Mouse (Mus musculus): Measurements from ENCODE around the gene Ppm1h. TPM values are rescaled to one million over a fixed set of nuclear protein-coding genes. Genes with fewer than 3 reads are reported as not detected.

The Ppm1h gene
- polyA plus RNA-seq, 1 experiment from 2014 or later: 10.4 TPM

DNA sequence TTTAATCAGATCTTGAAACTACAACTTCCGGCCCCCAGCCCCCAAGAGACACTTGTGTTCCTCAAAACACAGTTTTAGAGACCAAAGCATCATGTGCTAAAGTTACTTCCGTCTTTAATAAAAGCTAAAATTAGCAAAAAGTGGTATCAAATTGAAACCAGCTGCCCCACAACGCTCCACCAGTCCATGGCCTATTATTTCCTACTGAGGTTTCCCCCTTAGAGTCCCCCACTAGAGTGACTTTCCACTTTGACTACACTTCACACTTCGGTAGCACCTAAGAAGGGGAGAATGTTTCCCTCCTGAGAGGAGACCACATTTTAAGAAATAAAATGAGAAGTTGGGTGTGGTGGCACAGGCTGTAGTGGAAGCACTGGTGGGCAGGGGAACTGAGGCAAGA is 58.3 kb downstream of the Ppm1h start:
- H3K9ac ChIP-seq (replicated peaks; ENCODE audit: low read depth): no peak overlapping the region
- DNase-seq (ENCODE audit: low spot score): no peak
- H3K4me1 ChIP-seq (ENCODE audit: insufficient read depth, low read depth, low read length): no peaks in the 10 kb centered on the region
- ATAC-seq: no peak
- no peaks in the 10 kb centered on the region for H3K9me3 ChIP-seq (ENCODE audit: low read length)
- 71% methylated on average over 4 of the region's 4 CpGs for whole genome bisulfite sequencing
- TF ChIP-seq EP300 (IDR thresholded peaks at IDR 0.05) (no peak), CTCF (IDR thresholded peaks at IDR 0.05) (no peak)
- H3K36me3 ChIP-seq (ENCODE audit: insufficient read depth, low read length): no peaks in the 10 kb centered on the region
- no peaks in the 10 kb centered on the region for H3K27me3 ChIP-seq (replicated peaks; ENCODE audit: insufficient read depth, low read length)
- no peak overlapping the region for H3K4me2 ChIP-seq (replicated peaks; ENCODE audit: low read depth, low read length)
- no peak overlapping the region for H3K27ac ChIP-seq (ENCODE audit: low read length)
- no peak overlapping the region for H3K4me3 ChIP-seq (ENCODE audit: low read depth, low read length)

DNA sequence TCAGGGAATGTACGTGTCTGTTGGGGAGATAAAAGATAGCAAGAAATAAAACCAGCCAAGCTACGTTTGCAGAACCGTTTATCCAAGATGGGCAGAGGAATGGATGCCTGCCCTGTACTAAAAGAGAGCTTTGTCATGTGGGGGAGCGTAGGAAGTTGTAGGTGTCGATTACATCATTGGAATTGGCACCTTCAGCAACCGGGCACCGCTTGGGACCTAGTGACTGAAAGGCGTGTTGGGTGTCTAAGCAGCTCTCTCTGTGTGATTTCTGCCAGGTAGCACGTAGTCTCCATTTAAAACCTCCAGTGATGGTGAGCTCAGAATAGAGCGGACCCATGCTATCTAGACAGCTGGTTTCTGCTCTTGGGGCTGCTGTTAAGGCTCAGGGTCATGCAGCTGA is 60.0 kb downstream of the Ppm1h start:
- Histone ChIP-seq H3K9ac (replicated peaks; ENCODE audit: low read depth) (no peak overlapping the region), H3K4me3 (ENCODE audit: low read depth, low read length) (no peak overlapping the region), H3K9me3 (ENCODE audit: low read length) (no peaks in the 10 kb centered on the region), H3K27me3 (replicated peaks; ENCODE audit: insufficient read depth, low read length) (no peaks in the 10 kb centered on the region), H3K4me1 (ENCODE audit: insufficient read depth, low read depth, low read length) (no peaks in the 10 kb centered on the region), H3K27ac (ENCODE audit: low read length) (no peak overlapping the region), H3K36me3 (ENCODE audit: insufficient read depth, low read length) (no peaks in the 10 kb centered on the region), H3K4me2 (replicated peaks; ENCODE audit: low read depth, low read length) (no peak overlapping the region)
- ATAC-seq (no peak), DNase-seq (ENCODE audit: low spot score) (no peak)
- WGBS: 71% methylated on average over 10 of the region's 10 CpGs
- TF ChIP-seq EP300 (IDR thresholded peaks at IDR 0.05) (no peak), CTCF (IDR thresholded peaks at IDR 0.05) (no peak)

DNA sequence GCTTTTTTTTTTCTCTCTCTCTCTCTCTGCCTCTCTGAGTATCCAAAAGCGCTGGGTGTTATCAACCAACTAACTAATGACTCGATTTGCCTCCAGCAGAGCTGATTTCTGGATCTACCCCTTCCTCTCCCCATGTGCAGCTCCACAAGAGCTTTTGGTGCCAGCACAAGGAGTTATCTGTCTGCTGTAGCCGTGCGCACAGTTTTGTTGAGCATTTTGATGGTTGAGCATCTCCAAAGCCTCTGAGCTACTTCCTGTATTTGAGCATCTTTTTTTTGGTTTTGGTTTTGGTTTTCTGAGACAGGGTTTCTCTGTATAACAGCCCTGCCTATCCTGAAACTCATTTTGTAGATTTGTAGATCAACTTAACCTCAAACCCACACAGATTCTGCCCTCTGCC is 60.5 kb downstream of the Ppm1h start:
- no peak for TF ChIP-seq CTCF (IDR thresholded peaks at IDR 0.05)
- no peak for TF ChIP-seq EP300 (IDR thresholded peaks at IDR 0.05)
- Histone ChIP-seq H3K27me3 (replicated peaks; ENCODE audit: insufficient read depth, low read length) (no peaks in the 10 kb centered on the region), H3K4me3 (ENCODE audit: low read depth, low read length) (no peak overlapping the region), H3K36me3 (ENCODE audit: insufficient read depth, low read length) (no peaks in the 10 kb centered on the region), H3K9me3 (ENCODE audit: low read length) (no peaks in the 10 kb centered on the region), H3K27ac (ENCODE audit: low read length) (no peak overlapping the region), H3K4me1 (ENCODE audit: insufficient read depth, low read depth, low read length) (no peaks in the 10 kb centered on the region), H3K9ac (replicated peaks; ENCODE audit: low read depth) (no peak overlapping the region), H3K4me2 (replicated peaks; ENCODE audit: low read depth, low read length) (no peak overlapping the region)
- DNase-seq (ENCODE audit: low spot score) (no peak), ATAC-seq (no peak)
- 81% methylated on average over 4 of the region's 4 CpGs for WGBS

DNA sequence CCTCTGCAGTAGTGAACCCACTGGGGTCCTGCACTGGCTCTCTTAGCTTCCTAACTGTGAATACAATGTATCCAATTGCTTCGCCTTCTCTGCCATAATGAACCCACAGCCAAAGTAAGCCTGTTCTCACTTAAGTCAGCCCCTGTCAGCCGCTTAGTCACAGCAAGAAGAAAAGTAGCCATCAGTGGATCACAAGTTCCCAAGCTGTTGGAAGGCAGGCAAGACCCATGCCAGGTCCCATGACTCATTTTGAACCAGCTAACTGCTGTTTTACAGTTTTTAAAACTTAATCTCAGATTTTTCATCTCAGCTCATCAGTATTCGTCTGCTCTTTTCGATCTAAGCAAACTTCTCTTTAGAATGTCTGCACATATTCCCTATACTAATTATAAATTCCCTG is 61.6 kb downstream of the Ppm1h start:
- Histone ChIP-seq H3K4me1 (ENCODE audit: insufficient read depth, low read depth, low read length) (no peaks in the 10 kb centered on the region), H3K36me3 (ENCODE audit: insufficient read depth, low read length) (no peaks in the 10 kb centered on the region), H3K9me3 (ENCODE audit: low read length) (no peaks in the 10 kb centered on the region), H3K27ac (ENCODE audit: low read length) (no peak overlapping the region), H3K27me3 (replicated peaks; ENCODE audit: insufficient read depth, low read length) (no peaks in the 10 kb centered on the region), H3K9ac (replicated peaks; ENCODE audit: low read depth) (no peak overlapping the region), H3K4me3 (ENCODE audit: low read depth, low read length) (no peak overlapping the region), H3K4me2 (replicated peaks; ENCODE audit: low read depth, low read length) (no peak overlapping the region)
- DNase-seq (ENCODE audit: low spot score): no peak
- ATAC-seq: no peak
- TF ChIP-seq CTCF (IDR thresholded peaks at IDR 0.05) (no peak), EP300 (IDR thresholded peaks at IDR 0.05) (no peak)
- WGBS: 86% methylated on average over 4 of the region's 4 CpGs

DNA sequence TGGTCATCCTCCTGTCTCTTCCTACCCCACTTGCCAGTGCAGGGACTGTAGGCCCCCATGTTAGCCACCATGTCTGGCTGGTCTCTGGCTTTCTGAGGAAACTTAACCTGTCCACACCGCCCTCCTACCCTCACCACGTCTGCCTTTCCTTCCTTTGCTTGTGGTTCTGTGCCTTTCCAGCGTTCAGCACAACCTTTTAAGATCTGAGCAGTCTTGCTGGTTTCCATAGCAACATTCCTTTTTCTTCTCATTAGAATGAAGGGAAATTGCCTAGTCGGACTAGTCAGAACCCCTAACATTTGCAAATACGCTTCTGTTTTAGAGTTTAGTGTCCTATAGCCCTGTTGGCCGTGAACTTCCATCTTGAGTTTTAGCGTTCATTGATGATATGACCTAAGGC is 62.6 kb downstream of the Ppm1h start:
- no peak for ATAC-seq
- Histone ChIP-seq H3K9ac (replicated peaks; ENCODE audit: low read depth) (no peak overlapping the region), H3K27me3 (replicated peaks; ENCODE audit: insufficient read depth, low read length) (no peaks in the 10 kb centered on the region), H3K27ac (ENCODE audit: low read length) (no peak overlapping the region), H3K4me1 (ENCODE audit: insufficient read depth, low read depth, low read length) (no peaks in the 10 kb centered on the region), H3K9me3 (ENCODE audit: low read length) (no peaks in the 10 kb centered on the region), H3K36me3 (ENCODE audit: insufficient read depth, low read length) (no peaks in the 10 kb centered on the region), H3K4me3 (ENCODE audit: low read depth, low read length) (no peak overlapping the region), H3K4me2 (replicated peaks; ENCODE audit: low read depth, low read length) (no peak overlapping the region)
- no peak for DNase-seq (ENCODE audit: low spot score)
- TF ChIP-seq EP300 (IDR thresholded peaks at IDR 0.05) (no peak), CTCF (IDR thresholded peaks at IDR 0.05) (no peak)
- 77% methylated on average over 7 of the region's 7 CpGs for WGBS

DNA sequence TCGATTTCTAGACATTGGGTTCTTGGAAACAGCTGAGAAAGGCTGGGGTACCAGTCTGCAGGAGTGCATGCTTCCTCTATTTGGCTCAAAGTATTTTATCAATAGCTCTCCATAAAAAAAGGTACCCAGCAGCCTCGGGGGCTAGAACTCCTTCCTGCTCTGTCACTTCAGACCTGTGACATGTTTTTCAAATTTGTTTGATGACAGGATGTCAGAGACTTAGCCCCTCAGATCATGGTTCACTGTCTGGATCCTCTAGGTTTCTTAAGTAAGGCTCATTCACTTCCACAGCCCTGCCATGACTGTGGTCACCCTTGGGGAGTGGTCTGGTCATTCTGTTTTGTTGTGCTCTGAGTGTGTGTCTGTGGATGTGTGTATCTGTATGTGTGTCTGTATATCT is 63.6 kb downstream of the Ppm1h start:
- Histone ChIP-seq H3K27ac (ENCODE audit: low read length) (no peak overlapping the region), H3K4me1 (ENCODE audit: insufficient read depth, low read depth, low read length) (no peaks in the 10 kb centered on the region), H3K4me2 (replicated peaks; ENCODE audit: low read depth, low read length) (no peak overlapping the region), H3K36me3 (ENCODE audit: insufficient read depth, low read length) (no peaks in the 10 kb centered on the region), H3K27me3 (replicated peaks; ENCODE audit: insufficient read depth, low read length) (no peaks in the 10 kb centered on the region), H3K4me3 (ENCODE audit: low read depth, low read length) (no peak overlapping the region), H3K9ac (replicated peaks; ENCODE audit: low read depth) (no peak overlapping the region), H3K9me3 (ENCODE audit: low read length) (no peaks in the 10 kb centered on the region)
- TF ChIP-seq CTCF (IDR thresholded peaks at IDR 0.05): no peak
- no peak for TF ChIP-seq EP300 (IDR thresholded peaks at IDR 0.05)
- DNase-seq (ENCODE audit: low spot score) (no peak), ATAC-seq (no peak)
- WGBS: 57% methylated on average over 2 of the region's 2 CpGs

DNA sequence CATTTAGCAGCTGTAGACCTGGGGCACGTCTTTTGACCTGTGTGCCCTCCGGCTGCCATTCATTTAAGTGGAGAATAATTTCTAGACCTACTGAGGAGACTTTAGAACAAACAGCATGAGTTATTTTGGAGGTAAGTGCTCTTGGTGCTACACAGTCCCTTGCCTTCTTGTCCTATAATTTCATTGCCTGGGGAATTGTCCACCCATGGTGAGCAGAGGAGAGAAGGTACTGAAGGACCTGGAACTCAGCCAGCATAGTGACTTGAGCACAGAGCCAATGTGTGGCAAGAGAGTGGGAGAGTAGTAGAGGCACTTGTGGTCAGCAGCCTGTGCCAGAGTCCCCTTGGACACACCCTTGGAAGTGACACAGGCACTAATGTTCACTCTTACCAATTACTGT is 64.8 kb downstream of the Ppm1h start:
- peak; percentile 33 for ATAC-seq
- peak; percentile 27 for DNase-seq (ENCODE audit: low spot score)
- no peaks in the 10 kb centered on the region for H3K27me3 ChIP-seq (replicated peaks; ENCODE audit: insufficient read depth, low read length)
- WGBS: 88% methylated on average over 2 of the region's 2 CpGs
- no peak overlapping the region for H3K4me3 ChIP-seq (ENCODE audit: low read depth, low read length)
- H3K9me3 ChIP-seq (ENCODE audit: low read length): no peaks in the 10 kb centered on the region
- no peak overlapping the region for H3K4me2 ChIP-seq (replicated peaks; ENCODE audit: low read depth, low read length)
- no peak overlapping the region for H3K9ac ChIP-seq (replicated peaks; ENCODE audit: low read depth)
- TF ChIP-seq EP300 (IDR thresholded peaks at IDR 0.05): no peak
- TF ChIP-seq CTCF (IDR thresholded peaks at IDR 0.05): no peak
- H3K27ac ChIP-seq (ENCODE audit: low read length): no peak overlapping the region
- H3K4me1 ChIP-seq (ENCODE audit: insufficient read depth, low read depth, low read length): no peaks in the 10 kb centered on the region
- H3K36me3 ChIP-seq (ENCODE audit: insufficient read depth, low read length): no peaks in the 10 kb centered on the region

All from lung, postnatal 0 days (tissue).